Mouse (Mus musculus) stomach, postnatal 0 days (tissue): ENCODE data around the gene Sirt2. TPM values are rescaled to one million over a fixed set of nuclear protein-coding genes. Genes with fewer than 3 reads are reported as not detected.

Experiments used
- ATAC-seq: fragments of 200-750 bp; cut with Nextera tagmentation; 2 replicates; pipeline ENCODE4 v1.8.0; 2017; ENCODE audit not compliant: low FRiP score, low TSS enrichment
- DNase-seq: peaks from one replicate; pipeline ENCODE4 v3.0.0-alpha.2; 2016; ENCODE audit warnings: low spot score
- H3K27ac ChIP-seq: fragments of 300-500 bp; sonication (generic); replicated peaks from 2 replicates; pipeline ENCODE4 v1.5.1; 2014; ENCODE audit warnings: mild to moderate bottlenecking, control low read depth
- H3K27me3 ChIP-seq: fragments of 300-500 bp; sonication (generic); 2 replicates; pipeline ENCODE4 v1.6.1; 2014; ENCODE audit warnings: low read length; ENCODE audit not compliant: control insufficient read depth, insufficient read depth
- H3K36me3 ChIP-seq: fragments of 300-500 bp; sonication (generic); 2 replicates; pipeline ENCODE4 v1.6.1; 2014; ENCODE audit warnings: low read length, mixed read lengths; ENCODE audit not compliant: control insufficient read depth, insufficient read depth
- H3K4me1 ChIP-seq: fragments of 300-500 bp; sonication (generic); replicated peaks from 2 replicates; pipeline ENCODE4 v1.6.1; 2014; ENCODE audit warnings: antibody characterized with exemption; ENCODE audit not compliant: control insufficient read depth, insufficient read depth
- H3K4me2 ChIP-seq: fragments of 300-500 bp; sonication (generic); replicated peaks from 2 replicates; pipeline ENCODE4 v1.6.1; 2014; ENCODE audit warnings: low read depth, mild to moderate bottlenecking, control low read depth, moderate library complexity
- H3K4me3 ChIP-seq: fragments of 300-500 bp; sonication (generic); 2 replicates; pipeline ENCODE4 v1.5.1; 2014; ENCODE audit warnings: low read depth, low read length, control low read depth
- H3K9ac ChIP-seq: fragments of 300-500 bp; sonication (generic); 2 replicates; pipeline ENCODE4 v1.6.1; 2014; ENCODE audit warnings: mild to moderate bottlenecking, low read length, control low read depth, mixed read lengths
- H3K9me3 ChIP-seq: fragments of 300-500 bp; sonication (generic); 2 replicates; pipeline ENCODE4 v1.6.1; 2016; ENCODE audit warnings: low read length; ENCODE audit not compliant: control insufficient read depth
- CTCF ChIP-seq: IDR thresholded peaks from 2 replicates; pipeline ENCODE4 v1.5.1; 2016; ENCODE audit warnings: antibody characterized with exemption, low read depth, mild to moderate bottlenecking, moderate library complexity
- EP300 ChIP-seq: optimal IDR thresholded peaks from 2 replicates; pipeline ENCODE3; 2016; ENCODE audit warnings: antibody characterized with exemption
- WGBS: fragments of 180-500 bp; shearing (Covaris S2); extraction: QIAGEN DNeasy Blood & Tissue Kit; methylation state at CpG from one replicate; pipeline ENCODE4 v1.1.7; 2014; 5-methylcytosine and 5-hydroxymethylcytosine counted together
- polyA plus RNA-seq: library from polyadenylated mRNA; unstranded; fragments of >200 nt; fragmentation: Nextera tagmentation; extraction: Ambion mirVana; gene quantifications from 2 replicates; pipeline ENCODE4 v1.2.1, GENCODE M21; 2015

The Sirt2 gene
- polyA plus RNA-seq, 1 experiment from 2014 or later = 35.3 TPM

DNA sequence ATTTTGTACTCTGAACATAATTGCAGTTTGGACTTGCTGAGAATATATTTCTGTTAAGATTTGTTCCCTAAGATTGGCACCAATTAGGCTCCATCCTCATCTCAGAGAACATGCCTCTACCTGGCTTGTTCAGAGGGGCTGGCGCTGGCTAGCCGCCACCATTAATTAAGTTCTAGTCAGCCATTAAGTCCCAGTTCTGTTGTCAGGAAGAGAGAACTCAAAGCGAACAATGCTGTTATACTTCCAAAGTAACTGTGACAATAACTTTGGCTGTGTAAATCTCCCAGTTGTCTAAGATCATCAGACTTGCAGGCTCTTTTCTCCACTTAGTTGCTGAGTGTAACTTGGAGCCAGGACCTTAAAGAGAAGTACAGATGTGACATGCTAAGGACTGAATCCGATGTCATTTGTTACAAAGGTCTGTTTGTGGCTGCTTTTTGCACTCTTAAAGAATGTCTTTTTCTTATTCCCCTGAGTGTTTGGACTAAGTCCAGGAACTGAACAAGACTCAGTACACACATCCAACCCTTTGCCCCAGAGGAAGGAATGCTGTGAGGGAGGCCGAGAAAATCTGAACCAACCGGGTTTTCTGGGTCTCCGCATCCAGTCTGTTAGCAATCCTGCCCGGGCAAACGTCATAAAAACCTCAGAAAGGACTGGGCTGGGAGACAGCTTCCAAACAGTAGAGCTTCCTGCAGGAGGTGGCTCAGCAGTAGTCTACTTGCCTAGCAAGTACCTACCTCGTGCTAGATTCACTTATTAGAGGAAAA, 35.6 kb downstream of the Sirt2 start:
- ATAC-seq = peak; percentile 84
- Histone ChIP-seq H3K4me2 (peak overlapping the region; percentile 21; the same call in 1 of the 2 replicates), H3K27me3 (no peaks in the 10 kb centered on the region), H3K9me3 (no peaks in the 10 kb centered on the region), H3K36me3 (no peaks in the 10 kb centered on the region), H3K4me3 (no peak overlapping the region), H3K9ac (no peak overlapping the region), H3K27ac (peak overlapping the region; percentile 98), H3K4me1 (peaks cover 12% of the 10 kb centered on the region)
- WGBS = 14% methylated on average over 10 of the region's 10 CpGs
- DNase-seq = peak; percentile 91
- peak; percentile 67 for TF ChIP-seq EP300
- peak; percentile 62 for TF ChIP-seq CTCF

DNA sequence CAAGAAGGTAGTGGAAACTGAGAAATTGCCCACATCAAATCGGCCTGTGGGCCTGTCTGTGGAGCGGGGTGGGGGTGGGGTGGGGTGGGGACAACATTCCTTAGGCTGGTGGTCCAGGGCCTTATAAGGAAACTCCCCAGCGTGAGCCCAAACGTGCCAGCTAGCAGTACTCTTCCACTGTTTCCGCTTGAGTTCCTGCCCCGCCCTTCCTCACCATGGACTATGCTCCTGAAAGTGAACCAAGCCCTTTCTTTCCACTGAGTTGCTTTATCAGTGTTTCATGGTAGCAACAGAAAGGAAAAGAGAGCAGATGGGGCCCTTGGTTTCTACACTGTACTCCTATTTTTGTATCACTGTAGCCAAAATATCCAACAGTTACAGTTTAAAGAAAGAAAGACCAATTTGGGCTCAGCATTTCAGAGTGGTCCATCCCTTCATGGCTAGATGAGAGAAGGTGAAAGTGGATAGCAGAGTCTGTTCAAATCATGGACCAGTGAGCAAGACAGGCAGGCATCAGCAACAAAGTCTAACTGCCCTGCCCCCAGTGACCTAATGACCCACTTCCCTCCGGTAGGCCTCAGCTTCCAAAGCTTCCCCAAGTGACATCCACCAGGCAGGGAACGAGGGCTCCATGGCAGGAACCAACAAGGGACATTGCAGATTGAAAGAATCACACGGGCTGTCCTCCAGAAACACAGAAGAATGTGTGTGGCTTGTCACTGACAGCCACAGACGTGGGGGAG, 36.5 kb downstream of the Sirt2 start:
- TF ChIP-seq EP300 (no peak), CTCF (no peak)
- H3K4me1 ChIP-seq = peaks cover 16% of the 10 kb centered on the region
- H3K4me2 ChIP-seq = peak overlapping the region; percentile 21
- no peaks in the 10 kb centered on the region for H3K9me3 ChIP-seq
- no peaks in the 10 kb centered on the region for H3K27me3 ChIP-seq
- ATAC-seq = peak; percentile 75
- H3K4me3 ChIP-seq = no peak overlapping the region
- no peaks in the 10 kb centered on the region for H3K36me3 ChIP-seq
- peak; percentile 81 for DNase-seq
- H3K9ac ChIP-seq = peak overlapping the region; percentile 41; the same call in 1 of the 2 replicates
- peak overlapping the region; percentile 98 for H3K27ac ChIP-seq
- 12% methylated on average over 10 of the region's 10 CpGs for WGBS

DNA sequence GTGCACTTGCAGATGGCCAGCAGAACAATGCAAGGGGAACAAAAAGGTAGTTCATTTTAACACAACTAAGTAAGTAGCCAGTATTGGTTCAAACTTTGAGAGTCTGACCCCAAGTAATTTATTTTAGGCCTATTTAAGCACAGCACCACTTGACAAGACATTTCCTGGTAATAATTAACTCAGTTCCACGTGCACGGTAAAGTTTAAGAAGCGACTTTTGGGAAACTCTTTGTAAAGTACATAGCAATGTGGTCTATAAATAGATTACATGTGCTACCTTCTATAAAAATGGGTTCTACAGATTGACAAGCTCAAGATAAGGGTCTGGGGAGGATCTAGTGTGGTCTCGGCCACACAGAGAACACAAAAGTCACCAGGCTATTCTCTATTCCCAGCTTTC, 37.2 kb downstream of the Sirt2 start:
- H3K27ac ChIP-seq = peak overlapping the region; percentile 98
- no peaks in the 10 kb centered on the region for H3K36me3 ChIP-seq
- no peak overlapping the region for H3K4me3 ChIP-seq
- no peak for ATAC-seq
- DNase-seq = no peak
- H3K4me1 ChIP-seq = peaks cover 18% of the 10 kb centered on the region
- no peaks in the 10 kb centered on the region for H3K9me3 ChIP-seq
- no peak overlapping the region for H3K9ac ChIP-seq
- 31% methylated on average over 4 of the region's 4 CpGs for WGBS
- TF ChIP-seq EP300 (no peak), CTCF (no peak)
- no peak overlapping the region for H3K4me2 ChIP-seq
- no peaks in the 10 kb centered on the region for H3K27me3 ChIP-seq

DNA sequence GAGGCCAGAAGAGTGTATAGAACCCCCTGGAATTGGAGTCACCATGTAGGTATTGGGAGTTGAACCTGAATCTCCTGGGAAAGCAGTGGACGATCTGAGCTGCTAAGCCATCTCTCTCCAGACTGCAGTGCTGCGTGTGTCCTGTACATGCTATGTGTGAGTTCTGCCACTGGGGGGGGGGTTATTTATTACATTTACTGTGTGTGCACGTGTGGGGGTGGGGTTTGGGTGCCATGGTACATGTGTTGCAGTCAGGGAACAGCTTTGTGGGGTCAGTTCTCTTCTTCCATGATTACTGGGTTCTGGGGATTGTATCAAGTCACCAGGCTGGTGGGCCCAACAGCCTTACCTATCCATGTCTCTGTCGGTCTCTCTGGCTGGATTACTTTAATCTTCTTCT, 40.3 kb downstream of the Sirt2 start:
- DNase-seq (peak; percentile 58), ATAC-seq (no peak)
- TF ChIP-seq CTCF (peak; percentile 49), EP300 (no peak)
- H3K9me3 ChIP-seq = no peaks in the 10 kb centered on the region
- no peaks in the 10 kb centered on the region for H3K27me3 ChIP-seq
- no peak overlapping the region for H3K9ac ChIP-seq
- no peaks in the 10 kb centered on the region for H3K36me3 ChIP-seq
- H3K4me2 ChIP-seq = no peak overlapping the region
- no peak overlapping the region for H3K4me3 ChIP-seq
- peaks cover 18% of the 10 kb centered on the region for H3K4me1 ChIP-seq
- H3K27ac ChIP-seq = peak overlapping the region; percentile 30; the same call in 1 of the 2 replicates
- WGBS = 80% methylated on average over 4 of the region's 4 CpGs

DNA sequence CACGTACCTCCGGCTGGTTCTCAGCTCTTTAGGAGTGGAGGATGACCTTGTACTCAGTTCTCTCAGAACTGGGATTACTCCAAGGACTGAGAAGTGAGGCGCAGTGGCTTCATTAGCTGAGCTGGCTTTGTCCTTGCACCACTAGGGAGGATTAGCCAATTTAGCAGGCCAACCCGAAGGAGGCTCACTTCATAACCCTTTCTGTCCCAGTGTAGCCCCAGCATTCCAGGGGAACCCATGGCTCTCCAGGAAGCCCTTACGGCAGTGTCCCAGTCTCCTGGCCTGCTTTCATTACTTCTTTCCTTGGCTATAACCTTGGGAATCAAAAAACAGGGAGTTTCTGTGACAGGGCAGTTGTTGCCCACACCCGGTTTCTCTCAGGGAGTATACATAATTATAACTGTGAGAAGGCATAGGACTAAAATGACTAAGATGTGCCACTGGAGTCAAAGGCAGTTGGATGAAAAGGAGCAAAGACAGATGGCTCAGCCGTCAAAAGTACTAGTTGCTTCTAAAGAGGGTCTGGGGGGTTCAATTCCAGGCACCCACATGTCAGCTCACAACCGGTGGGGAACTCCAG, 41.2 kb downstream of the Sirt2 start:
- Histone ChIP-seq H3K9me3 (no peaks in the 10 kb centered on the region), H3K27me3 (no peaks in the 10 kb centered on the region), H3K4me2 (peak overlapping the region; percentile 86), H3K4me3 (peak overlapping the region; percentile 79), H3K4me1 (peaks cover 17% of the 10 kb centered on the region), H3K27ac (peak overlapping the region; percentile 100), H3K9ac (peak overlapping the region; percentile 97), H3K36me3 (no peaks in the 10 kb centered on the region)
- TF ChIP-seq CTCF = 0 out of 2 replicates have a peak, but pooled peaks have one; percentile 15
- no peak for TF ChIP-seq EP300
- ATAC-seq = no peak
- 23% methylated on average over 7 of the region's 8 CpGs for WGBS
- no peak for DNase-seq
